Mouse (Mus musculus): ENCODE results near the gene Nos3. TPM values are rescaled to one million over a fixed set of nuclear protein-coding genes. Genes with fewer than 3 reads are reported as not detected.

Nos3 gene
- polyA plus RNA-seq, 1 experiment from 2014 or later: 7.0 TPM

- WGBS: 77% methylated on average over 6 of the region's 6 CpGs
- Histone ChIP-seq H3K4me1 (ENCODE audit: control insufficient read depth, insufficient read depth, low read length) (peaks cover 26% of the 10 kb centered on the region), H3K4me3 (replicated peaks; ENCODE audit: low read depth, low read length) (no peak overlapping the region), H3K36me3 (ENCODE audit: control insufficient read depth, insufficient read depth, low read length) (no peaks in the 10 kb centered on the region), H3K9me3 (ENCODE audit: control insufficient read depth, low read length) (no peaks in the 10 kb centered on the region), H3K27me3 (ENCODE audit: control insufficient read depth, insufficient read depth, low read length) (peaks cover 16% of the 10 kb centered on the region; the same call in 1 of the 2 replicates), H3K27ac (replicated peaks; ENCODE audit: low read depth, low read length) (no peak overlapping the region), H3K4me2 (ENCODE audit: low read length) (no peak overlapping the region), H3K9ac (replicated peaks; ENCODE audit: low read length) (no peak overlapping the region)
- ATAC-seq (ENCODE audit: low FRiP score, low TSS enrichment) (no peak), DNase-seq (no peak)
Observed at GRCm38 (mm10) chr5:24384407-24384806, 19.8 kb downstream of the Nos3 start.

DNA sequence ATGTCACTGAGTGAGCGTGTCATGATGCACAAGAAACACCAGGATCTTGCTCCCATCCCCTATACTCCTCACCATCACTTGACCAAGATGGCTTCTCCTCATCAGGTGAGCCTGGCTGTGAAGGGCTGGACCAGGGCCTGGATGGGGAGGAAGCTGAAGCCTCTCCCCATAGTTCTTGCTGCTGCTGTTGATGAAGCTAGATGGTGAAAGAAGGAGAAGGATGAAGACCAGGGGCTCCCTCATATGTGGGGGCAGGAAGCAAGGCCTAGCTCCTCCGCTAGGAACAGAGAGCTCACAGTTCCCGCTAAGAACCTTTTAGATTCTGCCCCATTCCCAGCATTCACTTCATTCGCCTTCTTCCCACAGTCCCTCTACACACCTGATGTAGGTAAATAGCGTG lies 20.8 kb downstream of the Nos3 start:
- no peak overlapping the region for H3K27ac ChIP-seq (replicated peaks; ENCODE audit: low read depth, low read length)
- no peaks in the 10 kb centered on the region for H3K36me3 ChIP-seq (ENCODE audit: control insufficient read depth, insufficient read depth, low read length)
- H3K4me3 ChIP-seq (replicated peaks; ENCODE audit: low read depth, low read length): no peak overlapping the region
- H3K4me2 ChIP-seq (ENCODE audit: low read length): no peak overlapping the region
- no peak overlapping the region for H3K9ac ChIP-seq (replicated peaks; ENCODE audit: low read length)
- no peaks in the 10 kb centered on the region for H3K9me3 ChIP-seq (ENCODE audit: control insufficient read depth, low read length)
- ATAC-seq (ENCODE audit: low FRiP score, low TSS enrichment) (no peak), DNase-seq (no peak)
- WGBS: 93% methylated on average over 5 of the region's 5 CpGs
- peaks cover 26% of the 10 kb centered on the region for H3K4me1 ChIP-seq (ENCODE audit: control insufficient read depth, insufficient read depth, low read length)
- peaks cover 16% of the 10 kb centered on the region; the same call in 1 of the 2 replicates for H3K27me3 ChIP-seq (ENCODE audit: control insufficient read depth, insufficient read depth, low read length)

DNA sequence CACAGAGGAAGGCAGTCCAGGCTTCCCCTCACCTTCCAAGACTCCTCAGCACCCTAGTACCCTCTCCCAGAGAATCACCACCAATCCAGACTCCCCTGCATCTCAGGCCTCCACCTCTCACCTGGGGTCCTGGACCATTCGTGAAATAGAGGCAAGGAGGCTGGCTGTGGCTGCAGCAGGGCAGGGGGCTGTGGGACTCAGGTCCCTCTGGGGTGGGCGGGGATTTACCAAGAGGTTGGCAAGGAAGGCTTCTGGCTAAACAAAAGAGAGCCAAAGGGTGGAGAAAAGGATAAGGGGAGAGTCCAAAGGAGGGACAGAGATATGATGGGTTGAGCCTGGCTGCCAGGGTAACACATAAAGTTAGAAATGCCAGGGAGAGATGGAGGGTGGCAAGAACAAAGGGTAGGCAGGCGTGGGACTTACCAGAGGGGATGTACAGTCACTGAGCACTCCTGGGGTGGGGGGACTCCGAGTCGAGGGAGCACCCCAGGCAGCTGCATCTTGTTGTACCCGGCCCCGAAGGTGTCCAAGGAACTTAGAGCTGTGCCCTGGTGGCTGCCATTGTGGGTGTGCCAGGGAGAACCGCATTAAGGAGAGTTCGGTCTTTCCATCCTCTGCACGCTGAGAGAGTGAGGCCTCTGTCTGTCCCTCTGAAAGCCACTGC lies 21.4 kb downstream of the Nos3 start:
- Histone ChIP-seq H3K4me2 (ENCODE audit: low read length) (no peak overlapping the region), H3K4me1 (ENCODE audit: control insufficient read depth, insufficient read depth, low read length) (peaks cover 26% of the 10 kb centered on the region), H3K9me3 (ENCODE audit: control insufficient read depth, low read length) (no peaks in the 10 kb centered on the region), H3K27me3 (ENCODE audit: control insufficient read depth, insufficient read depth, low read length) (peaks cover 16% of the 10 kb centered on the region; the same call in 1 of the 2 replicates), H3K27ac (replicated peaks; ENCODE audit: low read depth, low read length) (no peak overlapping the region), H3K9ac (replicated peaks; ENCODE audit: low read length) (no peak overlapping the region), H3K4me3 (replicated peaks; ENCODE audit: low read depth, low read length) (no peak overlapping the region), H3K36me3 (ENCODE audit: control insufficient read depth, insufficient read depth, low read length) (no peaks in the 10 kb centered on the region)
- DNase-seq (no peak), ATAC-seq (ENCODE audit: low FRiP score, low TSS enrichment) (no peak)
- WGBS: 78% methylated on average over 10 of the region's 10 CpGs

DNA sequence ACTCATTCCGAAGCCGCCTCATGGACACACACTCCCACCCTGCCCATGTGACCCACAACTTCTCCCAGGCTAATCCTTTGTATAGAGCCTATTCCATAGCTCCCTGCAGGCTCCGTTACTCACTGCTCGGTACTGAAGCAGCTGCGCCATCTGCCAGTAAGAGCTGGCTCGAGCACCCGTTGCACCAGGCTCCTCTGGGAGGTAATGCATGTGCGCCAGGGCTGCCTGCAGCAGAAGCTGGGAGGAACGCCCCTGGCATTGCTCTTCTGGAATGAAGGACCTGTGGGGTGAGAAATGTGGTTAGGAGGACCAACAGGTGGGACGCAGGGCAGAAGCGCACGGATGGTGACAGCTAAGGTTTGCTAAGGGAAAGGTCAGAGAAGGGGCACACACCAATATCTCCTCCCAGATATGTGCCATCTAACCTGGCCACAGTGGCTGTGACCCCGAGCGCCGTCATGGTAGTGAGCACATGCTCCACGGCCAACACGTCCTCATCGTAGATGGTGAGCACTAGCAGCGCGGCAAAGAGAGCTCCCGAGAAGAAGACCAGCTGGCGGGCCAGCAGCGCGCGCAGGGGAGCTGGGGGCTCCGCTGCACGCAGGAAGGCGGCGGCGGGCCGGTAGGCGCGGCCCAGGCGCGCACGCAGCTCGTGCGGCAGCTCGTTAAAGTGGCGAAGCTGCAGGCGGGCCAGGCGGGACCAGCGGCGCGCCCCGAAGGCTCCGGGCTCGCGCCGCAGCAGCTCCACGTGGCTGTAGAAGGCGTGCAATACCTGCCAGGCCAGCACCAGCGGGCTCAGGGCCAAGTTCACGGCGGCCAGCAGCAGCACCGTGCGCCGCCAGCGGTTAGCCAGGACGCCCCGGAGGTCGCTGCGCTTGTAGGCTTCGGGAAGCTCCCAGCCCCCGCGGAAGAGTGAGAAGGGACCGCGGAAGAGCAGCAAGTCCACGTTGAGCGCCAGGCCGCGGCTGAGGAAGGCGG lies 22.9 kb downstream of the Nos3 start:
- Histone ChIP-seq H3K27me3 (ENCODE audit: control insufficient read depth, insufficient read depth, low read length) (peaks cover 16% of the 10 kb centered on the region; the same call in 1 of the 2 replicates), H3K4me2 (ENCODE audit: low read length) (peak overlapping the region; percentile 92)
- WGBS: under 1% methylated on average over 73 of the region's 73 CpGs

GRCm38 (mm10) chr5:24388246-24388915 lies 23.8 kb downstream of the Nos3 start:
- H3K4me3 ChIP-seq (replicated peaks; ENCODE audit: low read depth, low read length): peak overlapping the region; percentile 43
- no peak overlapping the region for H3K27ac ChIP-seq (replicated peaks; ENCODE audit: low read depth, low read length)
- H3K9ac ChIP-seq (replicated peaks; ENCODE audit: low read length): peak overlapping the region; percentile 56
- H3K36me3 ChIP-seq (ENCODE audit: control insufficient read depth, insufficient read depth, low read length): no peaks in the 10 kb centered on the region
- H3K4me1 ChIP-seq (ENCODE audit: control insufficient read depth, insufficient read depth, low read length): peaks cover 19% of the 10 kb centered on the region
- peak overlapping the region; percentile 92 for H3K4me2 ChIP-seq (ENCODE audit: low read length)
- WGBS: 21% methylated on average over 26 of the region's 26 CpGs
- ATAC-seq (ENCODE audit: low FRiP score, low TSS enrichment) (no peak), DNase-seq (no peak)
- peaks cover 16% of the 10 kb centered on the region; the same call in 1 of the 2 replicates for H3K27me3 ChIP-seq (ENCODE audit: control insufficient read depth, insufficient read depth, low read length)
- no peaks in the 10 kb centered on the region for H3K9me3 ChIP-seq (ENCODE audit: control insufficient read depth, low read length)

More for the DNA sequence above, 22.9 kb downstream of the Nos3 start:
- DNase-seq: peak; percentile 80
- peaks cover 26% of the 10 kb centered on the region for H3K4me1 ChIP-seq (ENCODE audit: control insufficient read depth, insufficient read depth, low read length)
- H3K4me3 ChIP-seq (replicated peaks; ENCODE audit: low read depth, low read length): peak overlapping the region; percentile 43
- no peak for ATAC-seq (ENCODE audit: low FRiP score, low TSS enrichment)
- no peak overlapping the region for H3K27ac ChIP-seq (replicated peaks; ENCODE audit: low read depth, low read length)
- no peaks in the 10 kb centered on the region for H3K36me3 ChIP-seq (ENCODE audit: control insufficient read depth, insufficient read depth, low read length)
- no peaks in the 10 kb centered on the region for H3K9me3 ChIP-seq (ENCODE audit: control insufficient read depth, low read length)
- peak overlapping the region; percentile 56 for H3K9ac ChIP-seq (replicated peaks; ENCODE audit: low read length)

DNA sequence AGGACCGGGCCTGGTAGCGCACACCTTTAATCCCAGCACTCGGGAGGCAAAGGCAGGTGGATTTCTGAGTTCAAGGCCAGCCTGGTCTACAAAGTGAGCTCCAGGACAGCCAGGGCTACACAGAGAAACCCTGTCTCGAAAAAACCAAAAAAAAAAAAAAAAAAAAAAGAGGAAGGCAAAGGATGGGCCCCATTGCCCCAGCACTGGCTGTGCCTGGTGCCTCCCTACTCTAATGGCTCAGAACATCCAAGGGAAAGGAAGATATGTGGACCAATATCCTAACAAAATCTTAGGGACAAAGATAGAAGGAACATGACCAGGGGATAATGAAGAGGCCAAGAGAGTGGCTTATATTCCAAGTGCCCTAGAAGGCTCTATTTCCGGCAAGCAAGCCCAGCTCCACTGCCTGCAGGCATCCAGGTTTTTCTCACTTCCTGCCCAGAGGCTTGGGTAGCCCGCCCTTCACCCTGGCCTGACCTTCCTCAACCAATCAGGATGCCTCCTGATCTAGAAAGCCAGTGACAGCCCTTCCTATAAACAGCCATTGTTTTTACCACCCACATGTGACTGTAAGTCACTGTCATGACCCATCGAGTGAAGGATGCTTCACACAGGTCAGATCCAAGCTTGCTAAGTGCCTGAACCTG lies 24.5 kb downstream of the Nos3 start:
- H3K36me3 ChIP-seq (ENCODE audit: control insufficient read depth, insufficient read depth, low read length): no peaks in the 10 kb centered on the region
- H3K4me2 ChIP-seq (ENCODE audit: low read length): no peak overlapping the region
- ATAC-seq (ENCODE audit: low FRiP score, low TSS enrichment) (no peak), DNase-seq (no peak)
- no peak overlapping the region for H3K9ac ChIP-seq (replicated peaks; ENCODE audit: low read length)
- H3K4me3 ChIP-seq (replicated peaks; ENCODE audit: low read depth, low read length): no peak overlapping the region
- H3K27me3 ChIP-seq (ENCODE audit: control insufficient read depth, insufficient read depth, low read length): peaks cover 16% of the 10 kb centered on the region; the same call in 1 of the 2 replicates
- WGBS: 54% methylated on average over 6 of the region's 7 CpGs
- H3K9me3 ChIP-seq (ENCODE audit: control insufficient read depth, low read length): no peaks in the 10 kb centered on the region
- H3K27ac ChIP-seq (replicated peaks; ENCODE audit: low read depth, low read length): no peak overlapping the region
- H3K4me1 ChIP-seq (ENCODE audit: control insufficient read depth, insufficient read depth, low read length): peaks cover 20% of the 10 kb centered on the region

GRCm38 (mm10) chr5:24389658-24390020 lies 25.0 kb downstream of the Nos3 start:
- H3K4me3 ChIP-seq (replicated peaks; ENCODE audit: low read depth, low read length): no peak overlapping the region
- 78% methylated on average over 4 of the region's 4 CpGs for WGBS
- DNase-seq: no peak
- H3K36me3 ChIP-seq (ENCODE audit: control insufficient read depth, insufficient read depth, low read length): no peaks in the 10 kb centered on the region
- ATAC-seq (ENCODE audit: low FRiP score, low TSS enrichment): no peak
- H3K9ac ChIP-seq (replicated peaks; ENCODE audit: low read length): no peak overlapping the region
- peaks cover 16% of the 10 kb centered on the region; the same call in 1 of the 2 replicates for H3K27me3 ChIP-seq (ENCODE audit: control insufficient read depth, insufficient read depth, low read length)
- no peak overlapping the region for H3K27ac ChIP-seq (replicated peaks; ENCODE audit: low read depth, low read length)
- no peak overlapping the region for H3K4me2 ChIP-seq (ENCODE audit: low read length)
- H3K9me3 ChIP-seq (ENCODE audit: control insufficient read depth, low read length): no peaks in the 10 kb centered on the region
- peaks cover 19% of the 10 kb centered on the region for H3K4me1 ChIP-seq (ENCODE audit: control insufficient read depth, insufficient read depth, low read length)

DNA sequence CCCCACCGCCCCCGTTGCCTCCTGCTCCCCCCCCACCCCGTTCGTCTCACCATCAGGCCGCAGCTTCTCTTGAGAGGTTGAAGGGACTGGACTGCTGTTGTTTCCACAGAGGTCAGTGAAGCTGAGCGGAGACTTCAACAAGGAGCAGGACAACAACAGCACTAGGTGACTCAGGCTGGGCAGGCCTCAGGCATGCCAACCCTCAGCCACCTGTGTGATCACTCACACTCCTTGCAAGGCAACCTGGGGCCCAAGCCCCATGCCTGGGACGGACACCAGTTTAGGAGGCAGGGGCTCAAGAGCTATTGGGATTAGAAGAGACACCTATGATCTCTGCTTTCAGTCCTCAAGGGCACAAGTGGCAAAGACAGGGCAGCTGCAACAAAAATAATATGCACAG lies 27.3 kb downstream of the Nos3 start, which contains the start of gene Atg9b:
TSS of gene Atg9b (minus strand) at position 280 of the 400 bp plus-strand sequence.
- ATAC-seq (ENCODE audit: low FRiP score, low TSS enrichment): no peak

More for the DNA sequence above, 27.3 kb downstream of the Nos3 start, which contains the start of gene Atg9b:
- H3K36me3 ChIP-seq (ENCODE audit: control insufficient read depth, insufficient read depth, low read length): no peaks in the 10 kb centered on the region
- no peak within 1 kb of the TSS for H3K27ac ChIP-seq (replicated peaks; ENCODE audit: low read depth, low read length)
- peaks cover 9% of the 10 kb centered on the region; the same call in 1 of the 2 replicates for H3K27me3 ChIP-seq (ENCODE audit: control insufficient read depth, insufficient read depth, low read length)
- DNase-seq: no peak
- no peaks in the 10 kb centered on the region for H3K9me3 ChIP-seq (ENCODE audit: control insufficient read depth, low read length)
- WGBS: 75% methylated on average over 7 of the region's 7 CpGs
- H3K4me1 ChIP-seq (ENCODE audit: control insufficient read depth, insufficient read depth, low read length): peaks cover 22% of the 10 kb centered on the region
- H3K9ac ChIP-seq (replicated peaks; ENCODE audit: low read length): no peak within 1 kb of the TSS
- H3K4me3 ChIP-seq (replicated peaks; ENCODE audit: low read depth, low read length): no peak within 1 kb of the TSS
- no peak within 1 kb of the TSS for H3K4me2 ChIP-seq (ENCODE audit: low read length)
